Mouse (Mus musculus) thymus, postnatal 4 days (tissue): ENCODE measurements around the gene Disc1.

Experiments
- DNase-seq: peaks from one replicate; pipeline ENCODE4 v3.0.0; 2021

The Disc1 gene

GRCm38 (mm10) chr8:125130835-125131234 is 76.8 kb downstream of the Disc1 start:
- no peak for DNase-seq

- no peak for DNase-seq
Observed at GRCm38 (mm10) chr8:125131265-125131664, 77.3 kb downstream of the Disc1 start.

- DNase-seq = no peak
Observed at GRCm38 (mm10) chr8:125133685-125134114, 79.7 kb downstream of the Disc1 start.

GRCm38 (mm10) chr8:125134876-125135275 is 80.9 kb downstream of the Disc1 start:
- no peak for DNase-seq

- DNase-seq = no peak
Observed at GRCm38 (mm10) chr8:125139689-125140150, 85.7 kb downstream of the Disc1 start.

- no peak for DNase-seq
Observed at GRCm38 (mm10) chr8:125140965-125141364, 87.0 kb downstream of the Disc1 start.

- no peak for DNase-seq
Observed at GRCm38 (mm10) chr8:125156863-125157640, 103.1 kb downstream of the Disc1 start.

GRCm38 (mm10) chr8:125157641-125158005 is 103.6 kb downstream of the Disc1 start:
- DNase-seq = no peak

GRCm38 (mm10) chr8:125159387-125159786 is 105.4 kb downstream of the Disc1 start:
- no peak for DNase-seq

- no peak for DNase-seq
Observed at GRCm38 (mm10) chr8:125163491-125163890, 109.5 kb downstream of the Disc1 start.

- DNase-seq = no peak
Observed at GRCm38 (mm10) chr8:125163906-125164305, 109.9 kb downstream of the Disc1 start.

- peak; percentile 80 for DNase-seq
Observed at GRCm38 (mm10) chr8:125165505-125166446, 111.8 kb downstream of the Disc1 start.

GRCm38 (mm10) chr8:125166545-125166944 is 112.5 kb downstream of the Disc1 start:
- DNase-seq = no peak

- DNase-seq = no peak
Observed at GRCm38 (mm10) chr8:125166988-125167387, 113.0 kb downstream of the Disc1 start.

- no peak for DNase-seq
Observed at GRCm38 (mm10) chr8:125169628-125170027, 115.6 kb downstream of the Disc1 start.

- no peak for DNase-seq
Observed at GRCm38 (mm10) chr8:125171531-125171930, 117.5 kb downstream of the Disc1 start.

- DNase-seq = no peak
Observed at GRCm38 (mm10) chr8:125174237-125174636, 120.2 kb downstream of the Disc1 start.

GRCm38 (mm10) chr8:125174851-125175250 is 120.9 kb downstream of the Disc1 start:
- no peak for DNase-seq

GRCm38 (mm10) chr8:125175661-125176060 is 121.7 kb downstream of the Disc1 start:
- DNase-seq = no peak

- DNase-seq = no peak
Observed at GRCm38 (mm10) chr8:125177091-125177490, 123.1 kb downstream of the Disc1 start.

GRCm38 (mm10) chr8:125177958-125178357 is 124.0 kb downstream of the Disc1 start:
- no peak for DNase-seq

- peak; percentile 93 for DNase-seq
Observed at GRCm38 (mm10) chr8:125183548-125184451, 129.8 kb downstream of the Disc1 start.

- DNase-seq = no peak
Observed at GRCm38 (mm10) chr8:125184452-125184817, 130.4 kb downstream of the Disc1 start.
